ENCODE assay signal across 8 mouse cellular contexts in genomic region chr1:61101679-61102078, GRCm38 (mm10).
DNase-seq lines count a peak whose midpoint lies in the region; ATAC-seq and TF ChIP-seq lines count a peak whose summit lies in the region.

No protein-coding gene starts in this region.

- H3K9me3 ChIP-seq in hindbrain, postnatal 0 days (ENCODE audit: low read length) = no peaks in the 10 kb centered on the region
- no peaks in the 10 kb centered on the region for H3K9me3 ChIP-seq in hindbrain, embryonic 16.5 days (ENCODE audit: control insufficient read depth, low read length)
- peaks cover 10% of the 10 kb centered on the region; the same call in 1 of the 2 replicates for H3K9me3 ChIP-seq in E14TG2a.4 (ENCODE audit: low read length)
- no peaks in the 10 kb centered on the region for H3K9me3 ChIP-seq in hindbrain, embryonic 12.5 days (replicated peaks)

- 64% methylated on average over 4 of the region's 4 CpGs for WGBS in hindbrain, postnatal 0 days
- WGBS in hindbrain, embryonic 16.5 days = 63% methylated on average over 4 of the region's 4 CpGs
- 61% methylated on average over 4 of the region's 4 CpGs for whole genome bisulfite sequencing in hindbrain, embryonic 12.5 days

- no peak overlapping the region for H3K4me2 ChIP-seq in hindbrain, postnatal 0 days (ENCODE audit: low read depth, low read length)
- H3K4me2 ChIP-seq in hindbrain, embryonic 16.5 days (ENCODE audit: low read length) = no peak overlapping the region
- no peak overlapping the region for H3K4me2 ChIP-seq in hindbrain, embryonic 12.5 days (replicated peaks)

- peak; percentile 24; the same call in 1 of the 2 replicates for TF ChIP-seq CTCF in hindbrain, postnatal 0 days (IDR thresholded peaks at IDR 0.05; ENCODE audit: low read depth)
- TF ChIP-seq CTCF in E14TG2a.4 (conservative IDR thresholded peaks at IDR 0.05; ENCODE audit: low read length) = peak; percentile 41

- H3K4me1 ChIP-seq in hindbrain, postnatal 0 days (ENCODE audit: insufficient read depth, low read length) = no peaks in the 10 kb centered on the region
- 0 out of 2 replicates have a peak, but pooled peaks cover 2% of the 10 kb centered on the region for H3K4me1 ChIP-seq in hindbrain, embryonic 16.5 days (ENCODE audit: control insufficient read depth, insufficient read depth, low read depth, low read length)
- H3K4me1 ChIP-seq in E14TG2a.4 (replicated peaks; ENCODE audit: low read depth, low read length) = no peaks in the 10 kb centered on the region
- H3K4me1 ChIP-seq in hindbrain, embryonic 12.5 days = 0 out of 2 replicates have a peak, but pooled peaks cover 4% of the 10 kb centered on the region

- no peaks in the 10 kb centered on the region for H3K27me3 ChIP-seq in hindbrain, postnatal 0 days (ENCODE audit: insufficient read depth, low read length)
- no peaks in the 10 kb centered on the region for H3K27me3 ChIP-seq in hindbrain, embryonic 16.5 days (replicated peaks; ENCODE audit: control insufficient read depth, insufficient read depth, low read length)
- no peaks in the 10 kb centered on the region for H3K27me3 ChIP-seq in E14TG2a.4 (ENCODE audit: insufficient read depth, low read length)
- H3K27me3 ChIP-seq in hindbrain, embryonic 12.5 days = no peaks in the 10 kb centered on the region

- H3K36me3 ChIP-seq in hindbrain, postnatal 0 days (ENCODE audit: insufficient read depth, low read length) = no peaks in the 10 kb centered on the region
- H3K36me3 ChIP-seq in hindbrain, embryonic 16.5 days (ENCODE audit: control insufficient read depth, insufficient read depth, low read length) = no peaks in the 10 kb centered on the region
- no peaks in the 10 kb centered on the region for H3K36me3 ChIP-seq in E14TG2a.4 (ENCODE audit: insufficient read depth, low read length)
- H3K36me3 ChIP-seq in hindbrain, embryonic 12.5 days = no peaks in the 10 kb centered on the region

- no peak for ATAC-seq in hindbrain, postnatal 0 days
- ATAC-seq in hindbrain, embryonic 16.5 days = no peak
- ATAC-seq in common myeloid progenitor, adult 5-6 weeks (replicated peaks; ENCODE audit: low read depth, poor library complexity, severe bottlenecking) = peak; percentile 78; the same call in 1 of the 2 replicates
- no peak for ATAC-seq in hindbrain, embryonic 12.5 days (ENCODE audit: low FRiP score)

- DNase-seq in hindbrain, postnatal 0 days (ENCODE audit: low spot score) = no peak
- peak; percentile 28 for DNase-seq in lung, postnatal 36 days
- no peak for DNase-seq in ovary, postnatal 36 days (ENCODE audit: low spot score)
- DNase-seq in layer of hippocampus, postnatal 10 days (ENCODE audit: low spot score in 2 of 2) = no peak

- H3K9ac ChIP-seq in hindbrain, postnatal 0 days (replicated peaks; ENCODE audit: low read length) = no peak overlapping the region
- H3K9ac ChIP-seq in hindbrain, embryonic 16.5 days (ENCODE audit: low read depth, low read length) = no peak overlapping the region
- H3K9ac ChIP-seq in hindbrain, embryonic 12.5 days = no peak overlapping the region

- H3K4me3 ChIP-seq in hindbrain, postnatal 0 days (ENCODE audit: low read length) = no peak overlapping the region
- H3K4me3 ChIP-seq in hindbrain, embryonic 16.5 days (ENCODE audit: low read length) = no peak overlapping the region
- H3K4me3 ChIP-seq in E14TG2a.4 (replicated peaks; ENCODE audit: low read length) = no peak overlapping the region
- H3K4me3 ChIP-seq in hindbrain, embryonic 12.5 days = no peak overlapping the region

- no peak overlapping the region for H3K27ac ChIP-seq in hindbrain, postnatal 0 days
- H3K27ac ChIP-seq in hindbrain, embryonic 16.5 days (ENCODE audit: low read depth, low read length) = no peak overlapping the region
- no peak overlapping the region for H3K27ac ChIP-seq in hindbrain, embryonic 12.5 days
